Mouse (Mus musculus) layer of hippocampus, postnatal 36 days (tissue): Measurements from ENCODE around the gene Olfr912. TPM values are rescaled to one million over a fixed set of nuclear protein-coding genes. Genes with fewer than 3 reads are reported as not detected.

Source experiments
- DNase-seq, 2 experiments: peaks; one replicate each; pipeline ENCODE4 v3.0.0; 2022
- total RNA-seq, 2 experiments: library from RNA; stranded (reverse); gene quantifications; 2 replicates each; pipeline ENCODE4 v1.2.3; 2021

The Olfr912 gene
- not detected for total RNA-seq

GRCm38 (mm10) chr9:38579878-38580277 lies at the start of gene Olfr912:
Gene Olfr912, plus strand, starts transcription at chr9:38580178.
- no peak for DNase-seq

DNA sequence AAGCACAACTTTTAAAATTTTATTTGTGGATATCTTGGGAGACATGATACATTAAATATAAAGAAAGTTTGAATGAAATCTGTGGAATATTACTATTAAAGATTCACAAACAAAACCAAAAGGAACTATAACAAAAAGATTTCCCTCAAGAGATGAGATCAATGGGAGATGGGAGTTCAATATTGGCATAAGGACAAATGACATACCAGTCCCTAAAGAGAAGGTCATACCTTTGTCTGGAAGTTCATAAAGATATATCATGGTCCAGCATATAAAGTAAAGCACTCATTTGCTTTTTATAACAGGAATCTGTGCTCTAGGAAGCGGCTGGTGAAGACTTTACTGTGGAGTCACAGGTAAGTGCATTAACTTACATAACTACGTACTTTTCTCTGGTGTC lies 42.4 kb upstream of the Olfr912 start, which contains the start of gene Olfr910:
TSS of gene Olfr910 (plus strand) at position 301 of the 400 bp plus-strand sequence.
- DNase-seq, result no peak

- no peak for DNase-seq
Measured at GRCm38 (mm10) chr9:38591056-38591455, 11.1 kb downstream of the Olfr912 start.

GRCm38 (mm10) chr9:38592459-38592858 lies 12.5 kb downstream of the Olfr912 start, which contains the start of gene Olfr913:
Gene Olfr913, plus strand, starts transcription at chr9:38592759.
- DNase-seq, result no peak

- DNase-seq, result no peak
Measured at GRCm38 (mm10) chr9:38604802-38605201, 24.8 kb downstream of the Olfr912 start, which contains the start of gene Olfr914. Gene Olfr914, plus strand, starts transcription at chr9:38605102.

DNA sequence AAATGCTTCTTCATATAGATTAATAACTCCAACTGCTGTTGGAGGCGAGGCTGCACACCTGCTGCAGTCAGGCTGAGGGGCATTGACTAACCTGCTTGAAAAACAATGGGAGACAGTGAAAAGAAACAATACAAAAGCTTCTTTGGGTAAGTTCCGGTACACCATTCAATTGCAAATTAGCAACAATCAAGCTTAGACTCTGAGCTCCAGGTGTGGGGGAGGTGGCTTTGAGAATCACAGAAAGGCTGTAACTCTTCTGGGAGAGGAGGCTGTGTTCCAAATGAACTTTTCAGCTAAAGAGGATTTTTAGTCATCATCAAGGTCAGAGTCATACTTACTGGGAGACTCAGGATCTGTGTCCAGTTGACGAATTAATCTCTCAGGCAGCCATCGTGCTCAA lies 52.4 kb downstream of the Olfr912 start:
- no peak for DNase-seq

Other genes starting within 250 kb of the Olfr912 start
- gene Olfr898, start 231.8 kb upstream of the Olfr912 start, total RNA-seq, result not detected
- gene Olfr250, start 213.3 kb upstream of the Olfr912 start, total RNA-seq, result not detected
- gene Olfr251, start 203.1 kb upstream of the Olfr912 start, total RNA-seq, result not detected
- gene Olfr147, start 178.5 kb upstream of the Olfr912 start, total RNA-seq, result not detected
- not detected for gene Olfr901, start 150.7 kb upstream of the Olfr912 start, total RNA-seq
- not detected for gene Olfr902, start 132.5 kb upstream of the Olfr912 start, total RNA-seq
- gene Olfr904, start 117.0 kb upstream of the Olfr912 start, total RNA-seq, result not detected
- not detected for gene Olfr905, start 109.1 kb upstream of the Olfr912 start, total RNA-seq
- not detected for gene Olfr906, start 93.1 kb upstream of the Olfr912 start, total RNA-seq
- gene Olfr907, start 84.4 kb upstream of the Olfr912 start, total RNA-seq, result not detected
- gene Olfr911-ps1, start 58.6 kb upstream of the Olfr912 start, total RNA-seq, result not detected
- not detected for gene Olfr910, start 42.3 kb upstream of the Olfr912 start, total RNA-seq
- not detected for gene Olfr913, start 12.6 kb downstream of the Olfr912 start, total RNA-seq
- gene Olfr914, start 24.9 kb downstream of the Olfr912 start, total RNA-seq, result not detected
- gene Olfr916, start 79.7 kb downstream of the Olfr912 start, total RNA-seq, result not detected
- gene Olfr917, start 85.7 kb downstream of the Olfr912 start, total RNA-seq, result not detected
- gene Olfr918, start 94.4 kb downstream of the Olfr912 start, total RNA-seq, result not detected
- not detected for gene Olfr919, start 123.5 kb downstream of the Olfr912 start, total RNA-seq
- gene Vwa5a, start 138.1 kb downstream of the Olfr912 start, total RNA-seq, result 10 to 100 TPM in 1 of 2 experiments, 1 to 10 TPM in 1; 9.3 to 15.3 TPM
- gene Olfr920, start 172.1 kb downstream of the Olfr912 start, total RNA-seq, result under 1 TPM in 1 of 2 experiments, not detected in 1; 0.07 TPM
- not detected for gene Olfr921, start 192.9 kb downstream of the Olfr912 start, total RNA-seq
- not detected for gene Olfr922, start 234.4 kb downstream of the Olfr912 start, total RNA-seq
- gene Olfr923, start 246.4 kb downstream of the Olfr912 start, total RNA-seq, result not detected